Mouse (Mus musculus) embryonic facial prominence, embryonic 15.5 days (tissue): ENCODE results near the gene Gpr180. TPM values are rescaled to one million over a fixed set of nuclear protein-coding genes. Genes with fewer than 3 reads are reported as not detected.

ENCODE experiments used
- ATAC-seq: fragments of 200-750 bp; cut with Nextera tagmentation; 2 replicates; pipeline ENCODE4 v1.8.0; 2017; ENCODE audit warnings: low read depth, moderate TSS enrichment; ENCODE audit not compliant: insufficient number of reproducible peaks, low FRiP score, low TSS enrichment
- H3K27ac ChIP-seq: fragments of 300-500 bp; sonication (generic); replicated peaks from 2 replicates; pipeline ENCODE4 v1.5.1; 2015; ENCODE audit warnings: mild to moderate bottlenecking, inconsistent platforms
- H3K27me3 ChIP-seq: fragments of 300-500 bp; sonication (generic); 2 replicates; pipeline ENCODE4 v1.6.1; 2015; ENCODE audit warnings: inconsistent platforms
- H3K36me3 ChIP-seq: fragments of 300-500 bp; sonication (generic); 2 replicates; pipeline ENCODE4 v1.6.1; 2015; ENCODE audit warnings: mild to moderate bottlenecking, inconsistent platforms
- H3K4me1 ChIP-seq: fragments of 300-500 bp; sonication (generic); 2 replicates; pipeline ENCODE4 v1.6.1; 2015; ENCODE audit warnings: inconsistent platforms
- H3K4me2 ChIP-seq: fragments of 300-500 bp; sonication (generic); replicated peaks from 2 replicates; pipeline ENCODE4 v1.6.1; 2015; ENCODE audit warnings: mild to moderate bottlenecking, inconsistent platforms
- H3K4me3 ChIP-seq: fragments of 300-500 bp; sonication (generic); replicated peaks from 2 replicates; pipeline ENCODE4 v1.5.1; 2015; ENCODE audit warnings: mild to moderate bottlenecking, inconsistent platforms
- H3K9ac ChIP-seq: fragments of 300-500 bp; sonication (generic); 2 replicates; pipeline ENCODE4 v1.6.1; 2015; ENCODE audit warnings: inconsistent platforms
- H3K9me3 ChIP-seq: fragments of 300-500 bp; sonication (generic); replicated peaks from 2 replicates; pipeline ENCODE4 v1.6.1; 2016; ENCODE audit warnings: inconsistent platforms
- WGBS: fragments of 180-500 bp; shearing (Covaris S2); methylation state at CpG from one replicate; pipeline ENCODE4 v1.1.7; 2015; 5-methylcytosine and 5-hydroxymethylcytosine counted together
- polyA plus RNA-seq: library from polyadenylated mRNA; unstranded; fragments of >200 nt; fragmentation: Nextera tagmentation; extraction: Ambion mirVana; gene quantifications from 2 replicates; pipeline ENCODE4 v1.2.1, GENCODE M21; 2015

Gene Gpr180
- polyA plus RNA-seq, 1 experiment from 2014 or later: 70.7 TPM

- WGBS: 21% methylated on average over 5 of the region's 5 CpGs
- Histone ChIP-seq H3K4me1 (no peaks in the 10 kb centered on the region), H3K4me2 (no peak overlapping the region), H3K9me3 (no peaks in the 10 kb centered on the region), H3K27ac (no peak overlapping the region), H3K36me3 (no peaks in the 10 kb centered on the region), H3K9ac (no peak overlapping the region), H3K4me3 (no peak overlapping the region), H3K27me3 (peaks cover 5% of the 10 kb centered on the region; the same call in 1 of the 2 replicates)
- no peak for ATAC-seq
These were observed 72.7 kb downstream of the Gpr180 start for GRCm38 (mm10) chr14:118209642-118210041.

GRCm38 (mm10) chr14:118212188-118212804 is 75.3 kb downstream of the Gpr180 start:
- 79% methylated on average over 15 of the region's 15 CpGs for WGBS

More at GRCm38 (mm10) chr14:118212188-118212804, 75.3 kb downstream of the Gpr180 start:
- Histone ChIP-seq H3K4me2 (no peak overlapping the region), H3K9me3 (no peaks in the 10 kb centered on the region), H3K9ac (no peak overlapping the region), H3K27ac (no peak overlapping the region), H3K4me3 (no peak overlapping the region), H3K36me3 (no peaks in the 10 kb centered on the region), H3K27me3 (peaks cover 5% of the 10 kb centered on the region; the same call in 1 of the 2 replicates), H3K4me1 (no peaks in the 10 kb centered on the region)
- no peak for ATAC-seq

Other genes with a start within 250 kb of the Gpr180 start
- gene Dct, start 84.9 kb upstream of the Gpr180 start, polyA plus RNA-seq: 26.0 and 30.3 TPM in 2 replicates
- 32.8 and 34.0 TPM in 2 replicates for gene Tgds, start 4.4 kb upstream of the Gpr180 start, polyA plus RNA-seq
- gene Sox21, start 99.9 kb downstream of the Gpr180 start, polyA plus RNA-seq: 4.6 and 4.7 TPM in 2 replicates
- gene Gm9376, start 129.8 kb downstream of the Gpr180 start, polyA plus RNA-seq: not detected in 2 replicates